Mouse (Mus musculus): ENCODE results near the gene Crabp1.

DNA sequence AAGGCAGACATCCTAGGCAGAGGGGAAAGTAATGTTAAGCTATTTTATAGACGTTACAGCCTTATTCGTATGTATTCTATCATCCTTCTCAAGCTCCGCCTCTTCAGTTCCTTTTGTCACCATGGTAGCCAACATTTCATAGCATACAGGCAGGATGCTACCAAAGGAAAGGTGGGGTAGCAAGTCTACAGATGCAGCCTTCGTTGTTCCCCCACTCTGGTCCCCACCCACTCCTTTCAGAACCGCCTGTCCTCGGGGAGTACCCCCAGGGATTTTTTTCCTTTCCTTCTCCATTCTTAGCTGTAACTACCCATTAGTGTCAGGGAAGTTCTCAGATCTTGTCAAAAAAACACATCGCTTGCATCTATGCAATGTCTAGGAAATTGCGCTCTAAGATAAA lies 14.7 kb downstream of the Crabp1 start:
- no peak for TF ChIP-seq CTCF (IDR thresholded peaks at IDR 0.05; ENCODE audit: borderline replicate concordance, control insufficient read depth, extremely low read depth, insufficient read depth, low read length, poor library complexity)
- TF ChIP-seq POLR2A (IDR thresholded peaks at IDR 0.05; ENCODE audit: control insufficient read depth, extremely low read depth, insufficient read depth, low read length, poor library complexity): no peak
